Mouse (Mus musculus): ENCODE data around the gene Arpc4. TPM values are rescaled to one million over a fixed set of nuclear protein-coding genes. Genes with fewer than 3 reads are reported as not detected.
"Not testable (repeated sequence)": the region's sequence is repeated elsewhere in the genome, so short reads cannot be mapped to it uniquely, and the experiment has no call there.

The Arpc4 gene
- polyA plus RNA-seq (2015; fragmentation: Nextera tagmentation; extraction: Ambion mirVana) = 416 and 430 TPM in 2 replicates

DNA sequence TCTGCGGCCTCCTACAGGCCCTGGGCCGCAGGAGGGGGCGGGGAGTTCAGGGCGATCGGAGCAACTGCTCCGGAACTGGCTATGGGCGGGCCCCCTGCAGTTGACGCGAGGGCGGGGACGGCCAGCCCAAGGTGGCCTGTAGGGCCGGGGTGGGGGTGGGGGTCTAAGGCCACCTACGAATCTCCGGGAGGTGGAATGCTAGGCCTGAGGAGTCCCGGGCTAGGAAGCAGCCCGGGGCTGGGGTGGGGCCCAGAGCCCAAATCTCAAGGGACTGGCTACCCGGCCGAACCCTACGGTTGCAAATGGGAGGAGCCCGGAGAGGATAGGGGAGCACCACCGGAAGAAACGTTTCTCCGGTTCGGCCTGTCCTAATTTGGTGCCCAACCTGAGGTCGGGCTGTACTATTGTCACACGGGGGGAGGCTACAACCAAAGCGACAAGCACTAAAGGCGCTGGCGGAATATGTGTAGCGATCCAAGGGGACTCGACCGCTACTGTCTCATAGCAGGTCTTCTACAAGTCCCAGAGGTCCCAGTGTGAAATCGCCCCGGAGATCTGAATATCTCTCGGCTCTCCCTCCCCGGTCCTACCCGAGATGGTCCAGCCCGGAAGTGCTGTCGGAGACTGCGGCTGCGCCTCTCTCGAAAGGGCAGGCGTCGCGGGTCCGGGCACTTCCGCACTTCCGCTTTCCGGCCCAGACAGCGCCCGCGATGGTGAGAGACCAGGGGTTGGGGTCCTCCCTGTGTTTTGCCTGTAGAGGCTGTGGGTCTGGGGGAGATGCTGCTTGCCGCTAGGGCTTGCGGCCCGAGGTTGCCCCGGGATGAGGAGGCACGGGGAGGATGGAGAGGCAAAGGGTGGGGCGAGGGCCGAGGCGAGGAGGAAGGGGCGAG lies at the start of gene Arpc4, which contains the start of gene Tada3:
Gene Arpc4 (plus strand): TSS at position 620 of the 890 bp plus-strand sequence.
Gene Tada3 (minus strand): TSS at position 388 of the 890 bp plus-strand sequence.
- peak within 1 kb of the TSS; percentile 95 for H3K27ac ChIP-seq
- H3K4me3 ChIP-seq = peak within 1 kb of the TSS; percentile 87
- H3K27me3 ChIP-seq = no peaks in the 10 kb centered on the region
- no peaks in the 10 kb centered on the region for H3K9me3 ChIP-seq
- H3K9ac ChIP-seq = peak within 1 kb of the TSS; percentile 93
- peaks cover 28% of the 10 kb centered on the region for H3K4me1 ChIP-seq (replicated peaks)
- peaks cover 58% of the 10 kb centered on the region for H3K36me3 ChIP-seq
- ATAC-seq (ENCODE audit: low FRiP score) = peak; percentile 96
- WGBS = 0% methylated on average over 61 of the region's 61 CpGs
- H3K4me2 ChIP-seq = peak within 1 kb of the TSS; percentile 97

DNA sequence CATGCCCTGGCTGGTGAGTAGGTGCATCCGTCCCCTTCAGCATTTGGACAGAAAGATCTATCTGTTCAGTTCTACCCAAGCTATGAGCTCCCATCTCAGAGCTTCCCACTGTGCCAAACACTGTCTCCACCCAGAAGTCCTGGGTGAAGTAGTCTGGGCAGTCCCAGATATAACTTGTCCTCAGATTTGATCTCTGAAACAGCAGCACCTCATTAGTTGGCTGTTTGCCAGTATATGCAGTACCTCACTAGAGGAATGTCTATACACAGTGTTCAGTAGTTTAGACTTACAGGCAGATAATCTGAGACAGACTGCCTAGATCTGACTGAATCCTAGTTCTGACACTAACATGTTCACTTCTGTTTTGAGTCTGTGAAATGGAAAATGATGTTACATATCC lies 48.5 kb upstream of the Arpc4 start:
- ATAC-seq (ENCODE audit: low FRiP score) = no peak
- Histone ChIP-seq H3K27me3 (no peaks in the 10 kb centered on the region), H3K9ac (no peak overlapping the region), H3K4me2 (no peak overlapping the region), H3K36me3 (peaks cover 48% of the 10 kb centered on the region), H3K9me3 (no peaks in the 10 kb centered on the region), H3K4me1 (replicated peaks) (peaks cover 24% of the 10 kb centered on the region), H3K27ac (no peak overlapping the region), H3K4me3 (no peak overlapping the region)
- 96% methylated on average over 1 of the region's 1 CpGs for WGBS

DNA sequence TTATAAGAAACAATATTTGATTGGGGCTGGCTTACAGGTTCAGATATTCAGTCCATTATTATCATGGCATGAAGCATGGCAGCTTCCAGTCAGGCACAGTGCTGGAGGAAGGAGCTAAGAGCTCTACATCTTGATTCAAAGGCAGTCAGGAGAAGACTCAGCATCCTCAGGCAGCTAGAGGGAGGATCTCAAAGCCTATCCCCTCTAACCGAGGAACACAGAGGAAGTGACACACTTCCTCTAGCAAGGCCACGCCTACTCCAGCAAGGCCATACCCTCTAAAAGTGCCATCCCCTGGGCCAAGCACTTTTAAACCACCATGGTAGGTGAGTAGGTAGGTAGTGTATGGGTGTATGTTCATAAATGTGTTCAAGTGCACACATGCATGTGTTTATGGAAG lies 47.4 kb upstream of the Arpc4 start:
- H3K9me3 ChIP-seq = no peaks in the 10 kb centered on the region
- H3K4me3 ChIP-seq = no peak overlapping the region
- no peak overlapping the region for H3K4me2 ChIP-seq
- peaks cover 21% of the 10 kb centered on the region for H3K4me1 ChIP-seq (replicated peaks)
- no peaks in the 10 kb centered on the region for H3K27me3 ChIP-seq
- peaks cover 53% of the 10 kb centered on the region for H3K36me3 ChIP-seq
- H3K9ac ChIP-seq = no peak overlapping the region
- no peak for ATAC-seq (ENCODE audit: low FRiP score)
- 64% methylated on average over 2 of the region's 2 CpGs for WGBS
- H3K27ac ChIP-seq = no peak overlapping the region

DNA sequence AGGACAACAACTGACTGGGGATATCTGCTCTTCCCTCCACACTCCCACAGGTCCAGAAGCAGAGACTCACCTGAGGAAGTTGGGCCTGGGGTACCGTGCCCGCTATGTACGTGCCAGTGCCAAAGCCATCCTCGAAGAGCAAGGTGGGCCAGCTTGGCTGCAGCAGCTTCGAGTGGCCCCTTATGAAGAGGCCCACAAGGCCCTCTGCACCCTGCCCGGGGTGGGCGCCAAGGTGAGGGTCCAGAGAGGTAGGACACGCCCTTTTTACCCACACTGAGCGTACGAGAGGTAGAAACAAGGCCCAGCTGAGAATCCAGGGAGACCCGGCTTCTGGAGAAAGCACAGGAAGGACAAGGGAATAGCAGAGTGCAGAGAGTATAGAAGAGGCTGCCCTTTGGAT lies 46.2 kb upstream of the Arpc4 start:
- Histone ChIP-seq H3K4me1 (replicated peaks) (peaks cover 14% of the 10 kb centered on the region), H3K27me3 (no peaks in the 10 kb centered on the region), H3K27ac (no peak overlapping the region), H3K9me3 (no peaks in the 10 kb centered on the region), H3K9ac (no peak overlapping the region), H3K4me2 (no peak overlapping the region), H3K4me3 (no peak overlapping the region), H3K36me3 (peaks cover 63% of the 10 kb centered on the region)
- ATAC-seq (ENCODE audit: low FRiP score) = no peak
- WGBS = 95% methylated on average over 11 of the region's 11 CpGs

DNA sequence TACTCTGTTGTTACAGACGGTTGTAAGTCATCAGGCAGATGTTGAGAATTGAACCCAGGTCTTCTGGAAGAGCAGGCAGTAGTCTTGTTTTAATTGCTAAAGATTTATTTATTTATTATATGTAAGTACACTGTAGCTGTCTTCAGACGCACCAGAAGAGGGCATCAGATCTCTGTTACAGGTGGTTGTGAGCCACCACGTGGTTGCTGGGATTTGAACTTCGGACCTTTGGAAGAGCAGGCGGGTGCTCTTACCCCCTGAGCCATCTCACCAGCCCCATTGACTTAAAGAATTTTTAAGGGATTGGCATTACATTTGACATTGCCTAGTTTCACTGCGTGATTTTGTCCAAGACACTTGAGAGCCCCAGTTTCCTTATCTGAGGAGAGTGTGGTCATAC lies 45.2 kb upstream of the Arpc4 start:
- peaks cover 71% of the 10 kb centered on the region for H3K36me3 ChIP-seq
- H3K4me1 ChIP-seq (replicated peaks); H3K4me3 ChIP-seq; H3K4me2 ChIP-seq; ATAC-seq (ENCODE audit: low FRiP score); H3K9me3 ChIP-seq; H3K27me3 ChIP-seq; H3K9ac ChIP-seq: not testable (repeated sequence)
- H3K27ac ChIP-seq = peak overlapping the region; percentile 44; the same call in 1 of the 2 replicates
- WGBS = 79% methylated on average over 6 of the region's 6 CpGs

DNA sequence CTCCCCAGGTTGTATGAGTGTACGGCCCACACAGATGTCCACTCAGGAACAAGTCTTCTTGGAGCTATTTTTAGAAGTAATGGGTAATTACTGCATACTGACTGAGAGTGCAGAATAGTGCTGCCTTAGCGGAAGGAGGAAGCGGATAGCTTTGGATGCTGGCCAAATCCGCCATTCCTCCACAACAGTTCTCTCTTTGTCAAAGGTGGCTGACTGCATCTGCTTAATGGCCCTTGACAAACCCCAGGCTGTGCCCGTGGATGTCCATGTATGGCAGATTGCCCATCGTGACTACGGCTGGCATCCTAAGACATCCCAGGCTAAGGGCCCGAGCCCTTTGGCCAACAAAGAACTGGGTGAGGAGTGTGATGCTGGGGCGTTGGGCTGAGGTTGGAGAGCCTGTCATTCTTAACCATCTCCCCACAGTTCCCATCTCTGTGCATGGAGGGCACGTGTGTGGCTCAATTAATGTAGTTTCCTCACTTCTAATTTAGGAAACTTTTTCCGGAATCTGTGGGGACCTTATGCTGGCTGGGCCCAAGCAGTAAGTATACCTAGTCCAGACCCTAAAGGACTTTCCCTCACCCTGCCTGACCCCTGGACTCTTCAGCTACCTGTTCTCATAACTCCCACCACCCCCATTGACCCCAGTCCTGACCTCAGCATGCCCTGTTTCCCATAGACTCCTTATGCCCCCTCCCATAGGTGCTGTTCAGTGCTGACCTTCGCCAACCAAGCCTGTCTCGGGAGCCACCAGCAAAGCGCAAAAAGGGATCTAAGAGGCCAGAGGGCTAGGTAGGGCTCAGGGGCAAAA lies 44.6 kb upstream of the Arpc4 start:
- ATAC-seq (ENCODE audit: low FRiP score) = peak; percentile 65
- H3K27ac ChIP-seq = peak overlapping the region; percentile 44
- H3K4me1 ChIP-seq (replicated peaks) = peaks cover 8% of the 10 kb centered on the region
- H3K9me3 ChIP-seq = no peaks in the 10 kb centered on the region
- no peak overlapping the region for H3K4me3 ChIP-seq
- peaks cover 77% of the 10 kb centered on the region for H3K36me3 ChIP-seq
- 0 out of 2 replicates have a peak overlapping the region, but pooled peaks have one; percentile 13 for H3K4me2 ChIP-seq
- H3K27me3 ChIP-seq = no peaks in the 10 kb centered on the region
- H3K9ac ChIP-seq = no peak overlapping the region
- WGBS = 68% methylated on average over 14 of the region's 14 CpGs

DNA sequence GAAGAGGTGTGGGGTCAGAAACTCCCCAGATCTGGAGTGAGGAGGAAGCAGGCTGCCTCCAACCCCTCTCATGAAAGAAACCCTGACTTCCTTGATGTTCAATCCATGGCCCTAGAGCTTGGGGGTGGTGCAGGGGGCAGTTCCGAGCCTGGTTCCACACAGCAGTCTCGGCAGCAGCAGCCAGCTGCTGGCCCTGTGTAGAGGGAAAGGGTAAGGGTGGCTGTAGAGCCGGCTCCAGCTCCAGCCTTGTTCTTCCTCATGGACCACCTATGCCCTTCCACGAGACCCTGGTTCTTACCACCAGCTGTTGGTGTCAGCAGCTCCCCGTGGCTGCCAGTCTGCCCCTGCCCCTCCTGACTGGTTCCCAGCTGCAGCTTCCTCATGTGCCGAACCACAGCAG lies 43.7 kb upstream of the Arpc4 start:
- Histone ChIP-seq H3K36me3 (peaks cover 80% of the 10 kb centered on the region), H3K4me3 (no peak overlapping the region), H3K9ac (peak overlapping the region; percentile 13; the same call in 1 of the 2 replicates), H3K27me3 (no peaks in the 10 kb centered on the region), H3K4me1 (replicated peaks) (peaks cover 8% of the 10 kb centered on the region), H3K4me2 (no peak overlapping the region), H3K27ac (no peak overlapping the region), H3K9me3 (no peaks in the 10 kb centered on the region)
- no peak for ATAC-seq (ENCODE audit: low FRiP score)
- 86% methylated on average over 6 of the region's 6 CpGs for WGBS

DNA sequence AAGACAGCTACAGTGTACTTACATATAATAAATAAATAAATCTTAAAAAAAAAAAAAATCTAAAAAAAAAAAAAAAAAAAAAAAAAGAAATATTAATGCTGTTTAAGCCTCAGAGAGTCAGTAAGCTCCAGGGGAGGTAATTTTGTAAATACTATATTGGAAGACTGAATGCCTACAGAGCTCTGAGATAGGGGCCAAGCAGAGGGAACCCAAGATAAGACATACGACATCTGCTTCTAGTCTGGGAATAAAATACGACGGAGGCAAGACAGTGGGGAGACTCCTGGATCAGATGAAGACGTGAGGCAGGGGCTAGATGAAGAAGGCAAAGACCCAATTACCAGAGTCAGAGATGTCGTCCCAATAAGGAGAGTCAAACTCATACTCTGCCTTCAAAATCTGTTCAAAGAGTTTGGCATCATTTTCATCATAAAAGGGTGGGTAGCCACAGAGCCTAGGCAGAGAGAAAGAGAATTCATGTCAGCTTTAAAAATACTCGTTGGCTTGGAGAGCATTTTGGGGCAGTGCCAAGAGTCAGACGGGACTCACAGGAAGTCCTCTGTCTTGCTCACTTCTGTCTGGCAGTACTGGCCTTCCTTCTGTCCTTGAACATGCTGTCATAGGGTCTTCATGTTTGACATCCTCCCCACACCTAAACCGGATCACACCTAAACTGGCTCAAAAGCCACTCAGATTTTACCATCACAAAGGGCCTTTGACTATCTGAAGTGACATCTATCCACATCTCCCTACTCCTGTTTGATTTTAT lies 40.9 kb upstream of the Arpc4 start:
- Histone ChIP-seq H3K27ac (no peak overlapping the region), H3K27me3 (no peaks in the 10 kb centered on the region), H3K4me1 (replicated peaks) (peaks cover 13% of the 10 kb centered on the region), H3K9me3 (no peaks in the 10 kb centered on the region), H3K4me3 (no peak overlapping the region), H3K4me2 (no peak overlapping the region), H3K36me3 (peaks cover 73% of the 10 kb centered on the region), H3K9ac (no peak overlapping the region)
- no peak for ATAC-seq (ENCODE audit: low FRiP score)
- 69% methylated on average over 8 of the region's 8 CpGs for WGBS

DNA sequence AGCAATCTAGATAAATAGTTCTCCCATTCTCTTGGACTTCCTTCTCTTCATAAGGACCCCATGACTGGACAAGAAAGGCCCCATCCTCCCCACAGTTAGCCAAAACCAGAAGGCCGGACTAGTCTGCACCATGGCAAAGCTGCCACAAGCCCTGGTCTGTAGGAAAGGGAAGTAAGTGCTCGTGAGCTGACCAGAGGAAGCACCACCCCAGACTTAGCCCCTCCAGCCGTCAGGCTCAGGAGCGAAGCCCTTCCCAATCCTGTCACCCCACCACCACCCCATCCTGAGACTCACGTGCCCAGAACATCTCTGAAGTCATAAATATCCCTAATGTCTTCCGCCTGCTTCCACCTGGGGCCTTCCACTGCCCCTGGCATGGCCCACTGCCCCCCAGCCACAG lies 36.3 kb upstream of the Arpc4 start:
- H3K9ac ChIP-seq = peak overlapping the region; percentile 46; the same call in 1 of the 2 replicates
- 90% methylated on average over 6 of the region's 6 CpGs for WGBS
- H3K4me3 ChIP-seq = no peak overlapping the region
- H3K4me2 ChIP-seq = peak overlapping the region; percentile 72
- peak overlapping the region; percentile 52 for H3K27ac ChIP-seq
- no peaks in the 10 kb centered on the region for H3K9me3 ChIP-seq
- no peak for ATAC-seq (ENCODE audit: low FRiP score)
- peaks cover 28% of the 10 kb centered on the region for H3K4me1 ChIP-seq (replicated peaks)
- H3K27me3 ChIP-seq = no peaks in the 10 kb centered on the region
- H3K36me3 ChIP-seq = peaks cover 34% of the 10 kb centered on the region

DNA sequence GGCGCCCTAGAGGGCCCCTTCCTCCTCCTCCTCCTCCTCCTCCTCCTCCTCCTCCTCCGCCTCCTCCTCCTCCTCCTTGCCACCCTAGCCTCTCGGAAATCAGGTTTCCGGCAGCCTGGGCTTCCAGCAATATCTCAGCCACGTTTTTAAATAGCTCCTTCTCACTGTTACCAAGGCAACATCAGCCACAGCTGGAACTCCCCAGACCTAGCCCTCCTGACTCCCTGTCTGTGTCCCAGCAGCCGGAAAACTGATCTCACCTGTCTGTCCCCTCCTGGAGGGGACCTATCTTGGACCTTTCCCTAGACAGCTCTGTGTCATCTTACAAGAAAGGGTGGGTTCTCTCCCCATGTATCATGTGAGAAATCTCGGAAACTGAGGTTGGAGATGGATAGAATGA lies 35.6 kb upstream of the Arpc4 start:
- Histone ChIP-seq H3K36me3 (peaks cover 30% of the 10 kb centered on the region), H3K4me2 (peak overlapping the region; percentile 72), H3K4me3 (peak overlapping the region; percentile 60), H3K4me1 (replicated peaks) (peaks cover 28% of the 10 kb centered on the region), H3K9me3 (no peaks in the 10 kb centered on the region), H3K27ac (0 out of 2 replicates have a peak overlapping the region, but pooled peaks have one; percentile 58), H3K9ac (peak overlapping the region; percentile 87; the same call in 1 of the 2 replicates), H3K27me3 (no peaks in the 10 kb centered on the region)
- 60% methylated on average over 3 of the region's 7 CpGs for WGBS
- ATAC-seq (ENCODE audit: low FRiP score) = no peak

DNA sequence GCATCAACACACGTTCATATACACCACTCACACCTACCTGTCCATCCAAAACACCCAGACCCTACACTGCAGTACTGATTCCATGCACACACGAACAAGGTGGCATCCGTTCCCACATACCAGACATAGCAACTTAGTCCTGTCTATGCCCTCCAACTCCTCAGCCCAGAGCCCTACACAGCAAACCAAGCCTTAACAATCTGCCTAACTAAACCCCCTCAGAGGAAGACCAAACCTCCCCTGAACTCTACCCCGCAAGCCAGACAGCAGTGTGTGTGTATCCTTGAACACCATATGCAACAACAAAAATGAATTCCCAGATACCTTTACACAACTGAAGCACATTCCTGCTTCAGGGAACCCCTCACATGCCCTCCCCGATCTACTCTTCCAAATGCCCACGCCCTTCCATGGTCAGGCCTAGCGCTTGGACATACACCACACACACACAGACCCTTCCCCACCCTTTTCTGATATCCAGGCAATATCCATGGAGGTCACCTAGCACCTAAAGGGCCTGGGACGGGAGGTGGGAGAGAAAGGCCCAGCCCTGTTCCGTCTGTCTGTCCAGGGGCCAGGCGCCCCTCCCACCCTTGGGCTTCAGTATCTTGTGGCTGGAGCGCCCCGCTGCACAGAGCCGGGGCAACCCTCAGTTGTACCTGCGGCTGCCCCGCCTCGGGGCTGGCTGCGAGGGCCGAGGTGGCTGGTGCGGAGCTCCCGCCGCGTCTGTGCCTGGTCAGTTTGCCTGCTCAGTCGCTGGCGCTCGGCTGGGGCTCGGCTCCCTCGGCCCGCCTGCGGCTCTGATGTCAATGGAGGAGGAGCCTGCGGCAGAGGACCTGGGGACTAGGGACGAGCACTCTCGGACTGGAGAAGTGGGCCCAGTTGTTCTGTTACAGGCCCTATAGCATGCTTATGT lies 34.5 kb upstream of the Arpc4 start, which contains the start of gene Camk1:
Gene Camk1 (minus strand): TSS at position 808 of the 916 bp plus-strand sequence.
- WGBS = 18% methylated on average over 32 of the region's 32 CpGs
- Histone ChIP-seq H3K4me2 (peak within 1 kb of the TSS; percentile 72), H3K4me3 (peak within 1 kb of the TSS; percentile 60), H3K27me3 (no peaks in the 10 kb centered on the region), H3K4me1 (replicated peaks) (peaks cover 28% of the 10 kb centered on the region), H3K27ac (peak within 1 kb of the TSS; percentile 58), H3K9ac (peak within 1 kb of the TSS; percentile 87), H3K36me3 (peaks cover 19% of the 10 kb centered on the region), H3K9me3 (no peaks in the 10 kb centered on the region)
- ATAC-seq (ENCODE audit: low FRiP score) = peak; percentile 84

Measured in hindbrain, embryonic 13.5 days (tissue).